Mouse (Mus musculus) liver, embryonic 14.5 days (tissue): ENCODE results near the gene Slc2a9. TPM values are rescaled to one million over a fixed set of nuclear protein-coding genes. Genes with fewer than 3 reads are reported as not detected.
A peak's percentile ranks its signal among the peaks of the same experiment; 100 is the strongest.

Experiments used
- ATAC-seq: fragments of 200-750 bp; cut with Nextera tagmentation; 2 replicates; pipeline ENCODE4 v1.8.0; 2017; ENCODE audit warnings: moderate number of reproducible peaks, mild to moderate bottlenecking, moderate library complexity; ENCODE audit not compliant: insufficient read depth
- DNase-seq, 3 experiments: peaks; one replicate each; pipeline ENCODE4 v3.0.0-alpha.2; 2012 to 2013; ENCODE audit warnings: low read depth in 3 of 3, low spot score in 3 of 3
- H3K27ac ChIP-seq: fragments of 300-500 bp; sonication (generic); 2 replicates; pipeline ENCODE4 v1.5.1; 2014; ENCODE audit warnings: moderate library complexity, mild to moderate bottlenecking, control low read depth, inconsistent platforms
- H3K27me3 ChIP-seq: fragments of 300-500 bp; sonication (generic); 2 replicates; pipeline ENCODE4 v1.6.1; 2014; ENCODE audit warnings: mild to moderate bottlenecking, low read length, moderate library complexity; ENCODE audit not compliant: control insufficient read depth, insufficient read depth
- H3K36me3 ChIP-seq: fragments of 300-500 bp; sonication (generic); replicated peaks from 2 replicates; pipeline ENCODE4 v1.6.1; 2014; ENCODE audit warnings: low read depth; ENCODE audit not compliant: control insufficient read depth, insufficient read depth
- H3K4me1 ChIP-seq, 2 experiments: fragments of 200-500 bp in 1 of 2; fragments of 300-500 bp in 1 of 2; sonication (generic) in 1 of 2; replicated peaks; 2 replicates each; pipeline ENCODE4 v1.6.1; 2012 to 2014; ENCODE audit warnings: antibody characterized with exemption in 1 of 2, inconsistent platforms in 1 of 2, low read length in 1 of 2; ENCODE audit not compliant: control insufficient read depth in 2 of 2, insufficient read depth in 2 of 2
- H3K4me2 ChIP-seq: fragments of 300-500 bp; sonication (generic); 2 replicates; pipeline ENCODE4 v1.6.1; 2014; ENCODE audit warnings: low read depth, mild to moderate bottlenecking, control low read depth, moderate library complexity
- H3K4me3 ChIP-seq, 2 experiments: fragments of 200-500 bp in 1 of 2; fragments of 300-500 bp in 1 of 2; sonication (generic) in 1 of 2; 2 replicates each; pipeline ENCODE4 v1.5.1; 2012 to 2014; ENCODE audit warnings: low read depth in 2 of 2, low read length in 2 of 2, mild to moderate bottlenecking in 2 of 2, control low read depth in 1 of 2, inconsistent platforms in 1 of 2, moderate library complexity in 1 of 2; ENCODE audit not compliant: insufficient read depth in 1 of 2
- H3K9ac ChIP-seq: fragments of 300-500 bp; sonication (generic); replicated peaks from 2 replicates; pipeline ENCODE4 v1.6.1; 2014; ENCODE audit warnings: mild to moderate bottlenecking, control low read depth, moderate library complexity
- H3K9me3 ChIP-seq: fragments of 300-500 bp; sonication (generic); 2 replicates; pipeline ENCODE4 v1.6.1; 2016; ENCODE audit warnings: low read length, mixed read lengths; ENCODE audit not compliant: control insufficient read depth
- CTCF ChIP-seq: IDR thresholded peaks from 2 replicates; pipeline ENCODE4 v1.5.1; 2016; ENCODE audit warnings: antibody characterized with exemption, low read depth, control low read depth
- EP300 ChIP-seq: IDR thresholded peaks from 2 replicates; pipeline ENCODE4 v1.6.1; 2016; ENCODE audit warnings: antibody characterized with exemption, low read depth
- WGBS: fragments of 180-500 bp; shearing (Covaris S2); extraction: QIAGEN DNeasy Blood & Tissue Kit; methylation state at CpG from one replicate; pipeline ENCODE4 v1.1.7; 2014; ENCODE audit not compliant: insufficient replicate concordance; 5-methylcytosine and 5-hydroxymethylcytosine counted together
- polyA plus RNA-seq, 2 experiments: library from polyadenylated mRNA; depleted of rRNA in 1 of 2; stranded (reverse) in 1 of 2; unstranded in 1 of 2; fragments of >200 nt; fragmentation: Nextera tagmentation in 1 of 2; extraction: Ambion mirVana in 1 of 2; gene quantifications; 2 replicates each; pipeline versions ENCODE4 v1.2.1 to v1.2.3; 2012 to 2014

Gene Slc2a9
- polyA plus RNA-seq, 2 experiments = 1.6 to 1.9 TPM

GRCm38 (mm10) chr5:38537845-38538244 lies 34.9 kb upstream of the Slc2a9 start:
- Histone ChIP-seq H3K9ac (no peak overlapping the region), H3K27ac (no peak overlapping the region), H3K9me3 (no peaks in the 10 kb centered on the region), H3K4me2 (no peak overlapping the region), H3K36me3 (peaks cover 64% of the 10 kb centered on the region), H3K4me1 (no peaks in the 10 kb centered on the region), H3K27me3 (no peaks in the 10 kb centered on the region), H3K4me3 (no peak overlapping the region)
- 74% methylated on average over 4 of the region's 4 CpGs for WGBS
- ATAC-seq (no peak), DNase-seq (no peak)
- TF ChIP-seq EP300 (no peak), CTCF (no peak)

DNA sequence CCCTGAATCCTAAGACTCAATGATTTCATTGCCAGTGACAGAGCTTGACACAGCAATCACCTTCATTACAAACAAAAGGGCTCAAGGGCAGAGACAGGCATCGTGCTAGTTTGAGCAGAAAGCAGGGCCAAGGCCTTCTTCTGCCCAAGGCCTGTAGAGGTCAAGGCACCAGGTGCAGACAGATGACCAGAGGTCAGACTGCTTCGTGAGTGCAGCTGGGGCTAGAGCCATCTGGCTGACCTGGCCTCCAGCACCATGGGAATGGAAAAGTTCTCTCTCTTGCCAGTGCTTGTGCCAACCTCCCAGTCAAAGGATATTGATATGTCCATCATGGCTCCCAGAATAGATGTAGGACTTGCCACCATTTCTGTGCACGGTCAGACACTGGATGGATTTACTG lies 33.9 kb upstream of the Slc2a9 start:
- Histone ChIP-seq H3K4me2 (no peak overlapping the region), H3K9ac (no peak overlapping the region), H3K9me3 (no peaks in the 10 kb centered on the region), H3K4me1 (no peaks in the 10 kb centered on the region), H3K36me3 (peaks cover 57% of the 10 kb centered on the region), H3K27me3 (no peaks in the 10 kb centered on the region), H3K27ac (no peak overlapping the region), H3K4me3 (no peak overlapping the region)
- TF ChIP-seq CTCF (no peak), EP300 (no peak)
- WGBS = 84% methylated on average over 3 of the region's 3 CpGs
- no peak for ATAC-seq
- DNase-seq = no peak

DNA sequence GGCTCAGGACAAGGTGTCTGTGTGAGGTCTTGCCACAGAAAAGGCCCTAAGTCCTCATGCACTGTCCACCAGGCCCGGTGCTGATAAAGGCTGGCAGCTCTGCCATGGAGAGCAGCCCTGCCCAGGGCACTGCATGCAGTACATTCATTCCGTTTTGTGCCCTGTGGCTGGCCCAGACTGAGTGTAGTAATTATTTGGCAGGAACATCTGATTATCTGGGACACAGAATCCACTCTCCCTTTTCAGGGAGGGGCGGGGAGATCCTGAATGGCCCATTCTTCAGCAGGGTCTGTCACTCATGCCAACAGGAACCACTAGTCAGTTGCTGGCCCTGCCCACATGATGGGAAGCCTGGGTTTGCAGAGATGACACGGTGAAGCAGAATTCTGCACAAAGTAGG lies 29.1 kb upstream of the Slc2a9 start:
- H3K9me3 ChIP-seq = no peaks in the 10 kb centered on the region
- no peak overlapping the region for H3K4me3 ChIP-seq
- no peaks in the 10 kb centered on the region for H3K4me1 ChIP-seq
- no peaks in the 10 kb centered on the region for H3K27me3 ChIP-seq
- H3K36me3 ChIP-seq = peaks cover 54% of the 10 kb centered on the region
- 75% methylated on average over 4 of the region's 4 CpGs for whole genome bisulfite sequencing
- TF ChIP-seq EP300 (no peak), CTCF (no peak)
- H3K27ac ChIP-seq = no peak overlapping the region
- no peak overlapping the region for H3K4me2 ChIP-seq
- DNase-seq (no peak), ATAC-seq (no peak)
- H3K9ac ChIP-seq = no peak overlapping the region

DNA sequence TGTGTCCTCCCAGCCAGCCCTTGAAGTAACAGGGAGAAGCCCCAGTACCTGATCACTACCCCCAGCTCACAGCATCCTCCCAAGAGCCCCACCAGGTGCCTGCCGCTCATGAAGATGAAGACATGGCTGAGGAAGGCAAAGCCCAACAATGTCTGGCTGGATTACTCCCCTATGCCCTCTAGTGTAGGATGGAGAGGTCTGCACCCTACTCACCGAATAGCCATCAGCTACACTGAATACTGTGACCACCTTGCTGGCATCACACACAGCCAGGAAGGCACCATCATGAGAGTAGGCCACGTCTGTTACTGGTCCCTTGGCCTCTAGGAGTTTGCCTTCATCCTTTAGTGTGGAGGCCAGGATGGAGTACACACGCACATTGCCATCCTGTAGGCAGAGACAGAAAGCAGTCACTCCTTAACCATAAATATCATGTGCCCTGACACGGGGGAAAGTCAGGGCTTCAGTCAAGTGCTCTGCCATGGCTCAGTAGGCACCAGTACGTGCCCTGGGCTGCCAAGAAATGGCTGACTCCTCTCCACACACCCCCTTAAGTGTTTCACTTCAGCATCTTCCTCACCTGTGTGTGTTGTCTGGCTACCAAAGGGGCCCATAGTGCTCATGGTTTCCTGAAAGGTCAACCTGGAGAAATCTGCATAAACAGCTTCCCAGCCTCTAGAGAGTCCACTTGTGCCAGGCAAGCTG lies 26.9 kb upstream of the Slc2a9 start:
- ATAC-seq (no peak), DNase-seq (no peak)
- no peaks in the 10 kb centered on the region for H3K4me1 ChIP-seq
- no peak overlapping the region for H3K4me3 ChIP-seq
- H3K4me2 ChIP-seq = no peak overlapping the region
- no peaks in the 10 kb centered on the region for H3K9me3 ChIP-seq
- peaks cover 37% of the 10 kb centered on the region for H3K36me3 ChIP-seq
- no peak overlapping the region for H3K27ac ChIP-seq
- H3K9ac ChIP-seq = no peak overlapping the region
- WGBS = 71% methylated on average over 6 of the region's 6 CpGs
- TF ChIP-seq EP300 (no peak), CTCF (peak; percentile 82)
- no peaks in the 10 kb centered on the region for H3K27me3 ChIP-seq

GRCm38 (mm10) chr5:38522977-38523376 lies 20.0 kb upstream of the Slc2a9 start:
- Histone ChIP-seq H3K4me1 (no peaks in the 10 kb centered on the region), H3K27ac (no peak overlapping the region), H3K36me3 (peaks cover 6% of the 10 kb centered on the region), H3K27me3 (no peaks in the 10 kb centered on the region), H3K4me2 (no peak overlapping the region), H3K9me3 (no peaks in the 10 kb centered on the region), H3K9ac (no peak overlapping the region), H3K4me3 (no peak overlapping the region)
- ATAC-seq = no peak
- no peak for DNase-seq
- 87% methylated on average over 5 of the region's 5 CpGs for WGBS
- no peak for TF ChIP-seq EP300
- TF ChIP-seq CTCF = no peak
